Mouse (Mus musculus): ENCODE data around the gene Cic.

DNA sequence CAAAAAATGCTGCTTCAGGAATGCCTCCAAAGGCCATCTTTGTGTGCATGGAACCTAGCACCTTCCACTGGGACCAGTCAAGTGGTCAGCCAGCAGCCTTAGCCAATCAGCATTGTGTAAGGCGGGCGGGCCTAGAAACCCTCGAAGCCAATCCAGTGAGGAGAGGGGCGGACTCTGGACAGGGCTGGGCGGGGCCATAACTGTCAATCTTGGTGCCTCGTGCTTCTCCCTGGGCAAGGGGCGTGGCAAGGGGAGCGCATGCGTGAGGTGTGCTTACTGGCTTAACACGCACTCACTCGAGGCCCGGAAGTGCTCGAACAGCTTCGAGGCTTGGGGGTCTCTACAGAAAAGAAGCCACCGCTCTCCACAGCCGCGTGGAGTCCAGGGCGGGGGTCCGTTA lies 33.6 kb downstream of the Cic start, which contains the start of gene Prr19:
- TF ChIP-seq CTCF (IDR thresholded peaks at IDR 0.05; ENCODE audit: low read depth, low read length) (no peak), POLR2A (IDR thresholded peaks at IDR 0.05; ENCODE audit: borderline replicate concordance, low read depth, low read length) (no peak)

Measured in bone marrow macrophage, adult 2 months (primary cell).